Mouse (Mus musculus): Measurements from ENCODE around the gene Fndc4.
A peak's percentile ranks its signal among the peaks of the same experiment; 100 is the strongest.

Fndc4 gene

DNA sequence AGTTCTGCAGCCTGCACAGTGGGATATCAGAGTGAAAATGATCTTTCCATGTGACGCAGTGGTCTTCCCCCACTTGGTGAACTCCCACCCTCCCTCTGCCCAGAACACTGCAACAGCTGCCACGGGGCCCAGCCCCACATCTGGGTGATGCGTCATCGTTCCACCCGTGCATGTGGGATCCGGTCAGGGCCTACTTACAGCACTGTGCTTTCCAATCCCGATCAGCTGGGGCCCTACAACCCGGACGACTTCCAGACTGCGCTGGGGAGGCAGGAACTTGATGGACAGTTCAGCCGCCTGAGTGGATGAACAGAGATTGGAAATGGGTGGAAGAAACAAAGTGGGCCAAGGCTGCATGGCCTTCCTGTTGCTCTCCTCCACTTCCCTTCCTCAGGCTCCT is 38.3 kb downstream of the Fndc4 start:
- no peak for DNase-seq (ENCODE audit: low read depth, low spot score)

DNA sequence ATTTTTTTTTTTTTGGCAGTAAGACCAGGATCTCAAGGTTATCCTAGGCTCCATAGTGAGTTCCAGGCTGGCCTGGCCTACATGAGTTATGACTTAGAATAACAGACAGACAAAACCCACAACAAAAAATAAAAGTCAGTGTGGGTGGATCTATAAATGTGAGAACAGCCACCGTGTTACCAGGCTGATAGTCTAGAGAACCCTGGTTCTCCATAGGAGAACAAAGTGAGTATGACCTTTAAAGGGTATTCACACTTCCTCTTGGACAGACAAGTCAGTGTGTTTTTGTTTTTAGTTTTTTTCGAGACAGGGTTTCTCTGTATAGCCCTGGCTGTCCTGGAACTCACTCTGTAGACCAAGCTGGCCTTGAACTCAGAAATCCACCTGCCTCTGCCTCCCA is 39.9 kb downstream of the Fndc4 start:
- no peak for DNase-seq (ENCODE audit: low read depth, low spot score)

DNA sequence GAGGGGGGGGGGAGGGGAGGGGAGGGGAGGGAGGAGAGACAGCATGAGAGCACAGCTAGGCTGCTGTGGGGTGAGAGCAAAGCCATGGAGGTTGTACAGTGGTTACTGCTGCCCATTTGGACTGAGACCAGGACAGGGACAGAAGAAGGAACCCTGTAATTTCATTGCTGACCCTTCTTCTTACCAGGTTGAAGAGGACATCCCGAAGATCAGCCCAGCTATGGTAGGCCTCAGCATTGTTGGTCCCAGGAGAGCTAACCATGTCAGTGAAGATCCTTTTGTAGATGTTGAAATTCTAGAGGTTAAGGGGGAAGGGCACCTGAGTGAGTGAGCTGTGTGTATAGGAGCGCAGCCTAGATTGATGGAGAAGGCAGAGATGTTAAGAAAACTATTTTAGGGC is 40.5 kb downstream of the Fndc4 start:
- no peak for DNase-seq (ENCODE audit: low read depth, low spot score)

DNA sequence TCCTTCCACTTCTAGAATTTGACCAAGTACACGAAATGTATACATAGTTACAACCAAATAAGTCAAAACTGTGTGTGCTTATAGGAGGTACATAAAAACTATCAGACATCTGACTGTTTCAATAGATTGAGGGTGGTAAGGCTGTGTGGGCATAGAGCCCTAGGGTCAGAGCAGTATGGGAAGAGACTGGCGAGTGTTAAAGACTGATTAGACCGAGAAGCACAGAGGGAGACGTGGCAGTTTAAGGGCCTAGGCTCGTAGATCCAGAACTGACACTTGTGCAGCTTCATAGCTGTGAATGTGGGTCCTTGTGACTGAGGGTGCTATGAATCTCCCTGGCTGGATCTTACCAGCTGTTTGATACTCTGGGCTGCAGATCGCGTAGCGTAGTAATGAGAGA is 41.0 kb downstream of the Fndc4 start:
- no peak for DNase-seq (ENCODE audit: low read depth, low spot score)

DNA sequence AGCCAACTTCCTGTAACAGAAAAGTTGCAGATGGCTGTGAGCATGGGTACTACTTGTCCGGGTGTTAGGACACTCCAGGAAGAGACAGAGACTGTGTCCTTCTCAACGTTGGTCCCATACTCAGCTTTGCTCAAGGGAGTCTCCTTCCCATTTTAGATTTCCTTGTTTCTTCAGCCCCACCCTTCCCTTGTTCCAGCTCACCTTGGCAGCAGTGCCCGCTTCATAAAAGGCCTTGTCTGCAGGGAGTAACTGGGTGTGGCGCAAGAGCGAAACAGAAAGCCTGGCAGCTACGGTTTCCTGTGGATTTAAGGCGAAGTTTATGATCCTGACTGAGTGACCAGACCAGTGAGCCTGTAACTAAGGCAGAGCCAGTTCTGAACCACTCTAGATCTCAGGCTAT is 41.4 kb downstream of the Fndc4 start:
- no peak for DNase-seq (ENCODE audit: low read depth, low spot score)

DNA sequence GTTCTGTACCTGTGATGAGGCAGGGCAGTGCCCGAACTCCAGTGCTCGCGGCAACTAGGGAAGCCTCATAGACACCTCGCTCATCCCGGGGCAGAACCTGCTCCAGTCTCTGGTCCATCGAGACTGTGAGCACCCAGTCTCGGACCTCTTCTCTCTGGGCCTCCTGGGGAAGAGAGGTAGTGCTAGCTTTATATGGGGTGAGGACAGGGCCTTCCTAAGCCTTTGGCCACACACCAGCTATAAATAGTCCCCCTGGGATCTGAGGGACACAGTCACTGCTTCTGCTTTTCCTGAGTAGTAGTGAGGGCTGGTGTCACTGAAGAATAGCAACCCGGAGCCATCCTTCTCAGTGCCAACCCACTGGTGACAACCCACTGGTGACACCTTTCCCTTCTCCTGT is 42.1 kb downstream of the Fndc4 start:
- DNase-seq (ENCODE audit: low read depth, low spot score) = no peak

DNA sequence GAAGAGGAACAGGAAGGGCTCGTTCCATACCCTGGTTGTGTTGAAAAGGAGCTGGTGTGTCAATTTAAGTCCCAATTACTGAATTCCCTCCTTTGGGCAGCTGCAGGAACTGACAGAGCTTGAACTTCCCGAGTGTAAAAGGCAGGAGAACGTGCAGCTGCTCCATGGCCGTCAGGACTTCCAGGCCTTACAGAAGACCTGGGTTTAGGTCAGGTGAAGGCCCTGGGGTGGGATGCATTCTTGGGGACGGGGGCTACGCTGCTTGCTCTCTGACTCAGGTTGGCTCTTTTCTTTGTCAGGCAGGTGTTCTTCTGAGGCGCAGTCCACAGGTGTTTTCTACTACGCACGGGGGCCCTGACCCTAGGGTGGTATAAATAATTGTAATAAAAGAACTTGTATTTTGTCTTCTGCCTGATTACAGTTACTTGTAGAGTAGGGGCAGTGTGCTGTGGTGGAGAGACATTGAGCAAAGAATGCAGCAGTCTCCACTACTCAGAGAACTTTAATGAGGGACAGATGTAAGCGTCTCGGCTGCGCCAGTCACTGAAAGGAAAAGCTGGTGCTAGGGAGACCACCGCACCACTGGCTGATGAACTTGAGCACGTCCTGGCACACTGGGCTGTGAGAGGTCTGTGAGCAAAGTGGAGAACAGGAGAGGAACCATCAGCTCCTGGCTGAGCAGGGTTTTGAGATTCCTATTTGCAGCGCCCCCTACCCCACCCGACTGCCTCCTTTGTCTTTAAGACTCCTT is 42.9 kb downstream of the Fndc4 start:
- no peak for DNase-seq (ENCODE audit: low read depth, low spot score)

DNA sequence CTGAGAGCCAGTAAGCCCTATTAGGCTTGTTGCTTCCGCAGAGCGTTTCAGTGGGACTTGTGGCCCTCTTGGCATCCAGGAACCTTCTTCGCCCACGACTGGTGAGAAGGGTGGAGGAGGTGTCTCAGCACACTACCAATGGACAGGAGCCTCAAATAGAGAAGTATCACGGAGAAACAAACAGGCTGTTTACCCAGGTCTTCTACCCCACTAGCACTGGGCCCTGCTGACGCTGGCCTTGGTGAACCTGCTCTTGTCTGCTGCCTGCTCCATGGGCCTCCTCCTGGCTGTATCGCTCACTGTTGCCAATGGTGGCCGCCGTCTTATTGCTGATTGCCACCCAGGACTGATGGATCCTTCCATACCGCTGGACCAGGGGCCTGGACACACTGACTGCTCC is 43.7 kb downstream of the Fndc4 start:
- DNase-seq (ENCODE audit: low read depth, low spot score) = no peak

DNA sequence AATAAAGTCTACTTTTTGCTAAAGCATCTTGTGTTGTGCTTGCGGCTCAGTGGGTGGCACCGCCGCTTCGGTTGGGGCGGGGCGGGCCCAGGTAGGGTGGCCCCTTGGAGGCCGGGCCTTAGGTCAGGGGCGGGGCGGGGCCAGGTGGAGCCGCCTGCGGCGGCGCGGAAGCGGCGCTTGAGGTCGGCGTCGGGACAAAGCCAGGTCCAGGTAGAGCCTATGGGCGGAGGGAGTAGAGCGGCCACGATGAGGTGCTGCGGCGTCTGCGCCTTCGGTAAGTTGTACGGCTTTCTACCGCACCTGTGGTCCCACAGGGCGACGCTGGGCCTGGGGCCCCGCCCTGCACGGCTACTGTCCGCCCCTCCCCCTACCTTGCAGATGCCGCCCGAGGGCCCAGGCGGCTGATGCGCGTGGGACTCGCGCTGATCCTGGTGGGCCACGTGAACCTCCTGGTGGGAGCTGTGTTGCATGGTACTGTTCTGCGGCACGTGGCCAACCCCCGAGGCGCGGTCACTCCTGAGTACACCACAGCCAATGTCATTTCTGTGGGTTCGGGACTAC is 44.3 kb downstream of the Fndc4 start, which contains the start of gene Krtcap3:
Gene Krtcap3 (plus strand): TSS at position 151 of the 561 bp plus-strand sequence.
- DNase-seq (ENCODE audit: low read depth, low spot score) = peak; percentile 42

DNA sequence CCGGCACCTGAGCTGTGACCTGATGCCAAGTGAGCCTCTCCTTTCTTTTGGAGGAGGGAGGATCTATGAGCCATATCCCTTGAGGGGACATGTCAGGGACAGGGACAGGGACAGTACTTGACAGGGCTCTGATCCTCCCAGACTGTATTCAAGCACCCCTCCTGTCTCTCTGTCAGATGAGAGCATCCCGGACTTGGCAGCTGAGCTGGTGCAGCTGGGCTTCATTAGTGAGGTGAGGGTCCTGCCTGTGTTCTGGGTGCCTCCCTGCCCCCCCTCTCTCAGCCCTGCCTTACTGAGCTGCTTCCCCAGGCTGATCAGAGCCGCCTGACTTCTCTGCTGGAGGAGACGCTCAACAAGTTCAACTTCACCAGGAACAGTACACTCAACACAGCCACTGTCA is 45.2 kb downstream of the Fndc4 start:
- DNase-seq (ENCODE audit: low read depth, low spot score) = no peak

All from mesoderm, embryonic 11.5 days (tissue).